Mouse (Mus musculus): ENCODE results near the gene Fam83f. TPM values are rescaled to one million over a fixed set of nuclear protein-coding genes. Genes with fewer than 3 reads are reported as not detected.

Gene Fam83f
- polyA plus RNA-seq, 2 experiments from 2014 or later: not detected

DNA sequence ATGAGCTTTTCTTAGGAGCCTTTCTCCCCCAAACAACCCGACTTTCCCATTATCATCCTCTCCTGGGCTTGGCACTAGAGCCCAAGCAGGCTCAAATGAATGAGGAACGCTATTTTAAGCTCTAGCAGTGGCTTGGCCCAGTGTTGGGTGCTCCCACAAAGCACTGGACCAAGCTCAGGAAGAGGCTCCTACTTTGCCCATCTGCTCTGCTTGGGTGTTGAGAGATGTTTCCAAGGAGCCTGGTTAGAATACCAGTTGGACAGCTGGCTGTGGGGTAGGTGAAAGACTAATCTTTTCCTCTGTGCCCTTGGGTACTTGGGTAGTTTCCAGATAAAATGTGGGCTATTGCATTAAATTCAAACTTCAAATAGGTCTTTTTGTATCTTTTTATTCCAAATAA, 1.2 kb downstream of the Fam83f start:
- no peak for ATAC-seq

DNA sequence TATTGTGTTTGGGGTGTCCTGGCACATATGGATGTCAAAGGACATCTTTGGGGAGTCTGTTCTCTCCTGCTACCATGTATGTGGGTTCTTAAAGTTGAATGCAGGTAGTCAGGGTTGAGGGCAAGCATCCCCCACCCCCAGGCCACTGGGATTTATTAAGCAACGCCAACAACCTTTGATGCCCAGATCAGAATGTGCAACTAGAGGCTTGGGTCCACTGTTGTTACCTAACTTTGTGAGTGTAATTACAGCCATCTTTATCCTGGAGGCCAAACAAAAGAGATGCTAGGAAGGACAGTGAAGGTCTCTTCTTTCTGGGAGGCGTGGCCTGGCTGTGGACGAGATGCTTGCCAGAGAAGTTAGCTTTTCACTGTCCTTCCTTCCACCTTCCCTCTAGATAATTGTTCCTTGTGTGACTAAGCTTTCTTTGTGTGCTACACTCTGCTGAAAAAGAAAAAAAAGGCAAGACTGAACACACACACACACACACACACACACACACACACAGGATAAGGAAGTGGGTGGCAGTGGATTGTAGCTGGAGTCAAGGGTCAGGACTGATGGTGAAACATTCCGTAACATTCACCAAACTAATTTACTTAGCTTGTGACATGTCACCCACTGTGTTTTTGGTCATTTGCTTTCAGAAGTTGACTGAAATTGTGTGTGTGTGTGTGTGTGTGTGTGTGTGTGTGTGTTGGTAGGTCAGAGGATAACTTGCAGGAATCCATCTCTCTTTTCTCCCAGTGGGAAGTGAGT, 1.9 kb downstream of the Fam83f start:
- ATAC-seq: no peak

DNA sequence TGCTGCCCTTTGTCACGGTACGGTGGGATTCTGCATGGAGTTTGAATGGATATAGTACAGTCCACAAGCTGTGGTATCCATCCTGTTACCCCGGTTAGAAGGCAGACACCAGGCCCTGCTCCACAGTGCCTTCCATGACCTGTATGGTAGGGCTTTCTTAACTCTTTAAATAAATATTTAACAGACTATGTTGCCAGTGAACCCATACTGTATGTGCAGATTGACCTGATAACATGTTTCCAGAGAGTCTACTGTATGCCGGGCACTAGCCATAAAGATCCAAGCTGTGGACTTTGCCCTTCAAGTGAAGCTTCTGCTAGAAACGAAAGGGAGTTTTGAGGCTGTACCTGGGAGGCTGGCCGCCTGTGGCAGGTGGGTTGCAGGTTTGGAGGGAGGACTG, 3.1 kb downstream of the Fam83f start:
- no peak for ATAC-seq

DNA sequence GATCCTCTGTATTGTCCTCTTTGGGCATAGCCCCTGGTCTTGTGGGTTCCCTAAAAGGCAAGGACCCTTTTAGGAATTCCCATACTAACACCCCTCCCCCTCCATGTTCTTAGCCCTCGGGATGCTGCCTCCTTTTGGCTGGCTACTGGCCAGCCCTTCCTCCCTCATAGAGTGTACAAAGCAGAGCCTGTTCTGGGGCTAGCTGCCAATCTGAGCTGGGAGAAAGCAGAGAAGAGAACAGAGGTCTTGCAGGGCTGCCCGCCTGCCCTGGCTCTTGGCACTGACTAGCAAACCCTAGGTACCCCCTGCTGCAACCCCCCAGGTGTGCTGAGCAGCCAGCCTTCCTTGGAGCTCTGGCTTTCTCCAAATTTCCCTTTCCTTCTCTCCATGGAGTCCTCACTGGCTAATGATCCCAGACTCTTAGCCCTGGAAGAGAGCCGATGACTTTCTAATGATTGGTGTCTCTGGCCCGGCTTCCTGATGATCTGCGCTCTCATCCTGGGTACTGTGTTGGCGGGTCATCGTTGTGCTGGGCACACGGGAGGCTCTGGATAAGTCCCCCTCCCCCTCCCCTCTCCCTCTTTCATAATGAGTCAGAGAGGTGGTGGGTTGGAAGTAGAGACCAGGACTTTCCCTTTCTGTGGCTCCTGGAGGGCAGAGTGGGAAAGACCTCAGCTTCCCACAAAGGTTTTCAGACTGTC, 8.0 kb downstream of the Fam83f start:
- no peak for ATAC-seq

DNA sequence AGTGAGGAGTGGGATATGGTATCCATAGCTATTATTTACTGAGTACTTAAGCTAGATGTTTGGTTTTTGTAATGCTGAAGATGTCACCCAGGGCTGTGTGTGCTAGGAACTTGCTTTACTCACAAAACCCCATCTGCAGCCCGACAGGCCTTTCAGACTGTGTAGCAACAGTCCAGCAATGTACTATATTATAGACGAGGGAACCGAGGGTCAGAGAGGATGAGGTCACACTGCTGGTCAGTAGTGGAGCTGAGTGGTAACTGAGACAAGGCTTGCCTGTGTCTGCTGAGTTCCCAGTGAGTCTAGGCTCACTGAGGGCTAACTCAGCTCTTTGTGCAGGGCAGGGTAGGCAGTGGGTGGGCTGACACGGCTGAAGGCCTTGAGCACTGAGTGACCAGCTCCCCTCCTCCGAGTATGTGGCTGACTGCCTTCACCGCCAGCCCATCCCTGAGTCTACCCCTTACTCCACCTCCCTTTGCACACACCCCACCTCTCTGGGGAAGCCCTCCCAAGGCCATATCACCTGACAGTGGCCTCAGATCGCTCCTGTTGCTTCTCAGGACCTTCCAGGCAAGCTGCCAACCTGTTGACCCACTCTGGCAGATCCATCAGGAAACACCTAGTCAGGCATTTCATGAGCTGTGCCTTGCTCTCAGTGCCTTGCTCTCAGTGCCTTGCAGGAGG, 8.8 kb downstream of the Fam83f start:
- ATAC-seq: no peak

DNA sequence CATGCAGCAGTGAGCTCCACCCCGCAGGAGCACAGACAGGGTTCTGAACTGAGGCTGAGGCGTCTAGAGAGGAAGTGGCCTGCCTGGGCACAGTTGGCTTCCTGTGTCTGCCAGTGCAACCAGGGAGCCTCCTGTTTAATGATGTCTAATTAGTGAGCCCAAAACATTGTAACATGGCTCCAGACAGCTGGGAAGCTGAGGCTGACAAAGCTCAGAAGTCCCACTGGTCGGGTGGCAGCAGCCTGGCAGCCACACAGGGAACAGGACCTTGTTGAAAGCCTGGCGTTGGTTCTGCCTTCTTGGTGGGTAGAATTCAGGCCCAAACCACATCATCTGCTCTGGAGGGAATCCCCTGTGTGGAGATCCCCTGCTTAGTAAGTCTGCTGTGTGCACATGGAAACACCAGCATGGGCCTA, 9.8 kb downstream of the Fam83f start:
- peak; percentile 88 for ATAC-seq

DNA sequence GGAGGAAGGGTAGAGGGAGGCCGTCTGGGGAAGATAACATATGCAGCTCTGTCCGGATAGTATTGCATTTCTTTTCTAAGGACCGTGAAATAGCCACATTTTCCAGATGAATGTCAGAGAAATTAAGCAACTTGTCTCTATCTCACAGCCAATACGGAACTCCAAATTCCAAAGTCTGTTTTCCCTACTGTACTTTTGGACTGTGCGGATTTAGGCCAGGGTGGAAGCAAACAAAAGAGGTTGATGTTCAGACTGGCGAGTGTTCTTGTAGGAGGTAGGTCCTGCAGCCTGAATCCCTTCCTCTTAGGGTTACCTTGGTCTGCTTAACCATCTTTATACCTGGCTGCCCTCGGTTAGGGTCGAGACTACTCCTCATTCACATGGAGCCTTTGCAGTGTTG, 10.7 kb downstream of the Fam83f start:
- no peak for ATAC-seq

DNA sequence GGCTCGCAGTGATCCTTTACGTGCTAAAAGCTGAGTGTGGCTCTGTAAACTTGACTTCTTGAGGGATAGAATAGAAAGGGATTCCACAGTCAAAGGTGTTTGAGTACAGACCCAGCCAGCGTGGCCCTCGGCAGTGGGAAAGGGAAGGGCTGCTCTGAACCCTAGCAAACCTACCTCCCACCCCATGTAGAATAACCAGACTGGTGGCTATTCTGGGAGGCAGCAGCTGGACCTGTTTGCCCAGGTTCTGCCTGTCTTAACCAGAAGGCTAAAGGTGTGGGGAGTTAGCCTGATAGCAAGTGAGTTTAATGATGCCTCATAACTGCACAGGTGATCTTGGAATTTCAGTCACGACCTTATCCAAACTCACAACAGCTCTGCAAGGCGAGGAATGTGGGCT, 11.5 kb downstream of the Fam83f start:
- ATAC-seq: no peak

DNA sequence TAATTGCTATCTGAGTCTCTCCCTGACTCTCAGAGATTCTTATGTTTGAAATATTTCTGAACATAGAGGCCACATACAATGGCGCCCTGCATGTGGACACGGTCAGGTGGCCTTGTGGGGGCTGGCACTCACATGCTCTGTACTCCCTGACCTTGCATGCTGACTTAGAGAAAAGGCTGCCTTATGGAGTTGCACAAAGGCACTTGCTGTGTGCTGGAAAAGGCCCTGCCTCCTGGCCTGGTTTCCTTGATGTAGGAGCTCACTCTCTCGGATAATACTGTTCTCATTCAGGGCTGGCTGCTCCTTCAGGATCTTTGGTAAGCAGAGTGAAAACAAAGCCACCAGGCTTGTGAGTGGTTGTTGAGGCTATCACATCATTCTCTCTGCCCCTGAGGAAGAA, 12.3 kb downstream of the Fam83f start:
- ATAC-seq: no peak

DNA sequence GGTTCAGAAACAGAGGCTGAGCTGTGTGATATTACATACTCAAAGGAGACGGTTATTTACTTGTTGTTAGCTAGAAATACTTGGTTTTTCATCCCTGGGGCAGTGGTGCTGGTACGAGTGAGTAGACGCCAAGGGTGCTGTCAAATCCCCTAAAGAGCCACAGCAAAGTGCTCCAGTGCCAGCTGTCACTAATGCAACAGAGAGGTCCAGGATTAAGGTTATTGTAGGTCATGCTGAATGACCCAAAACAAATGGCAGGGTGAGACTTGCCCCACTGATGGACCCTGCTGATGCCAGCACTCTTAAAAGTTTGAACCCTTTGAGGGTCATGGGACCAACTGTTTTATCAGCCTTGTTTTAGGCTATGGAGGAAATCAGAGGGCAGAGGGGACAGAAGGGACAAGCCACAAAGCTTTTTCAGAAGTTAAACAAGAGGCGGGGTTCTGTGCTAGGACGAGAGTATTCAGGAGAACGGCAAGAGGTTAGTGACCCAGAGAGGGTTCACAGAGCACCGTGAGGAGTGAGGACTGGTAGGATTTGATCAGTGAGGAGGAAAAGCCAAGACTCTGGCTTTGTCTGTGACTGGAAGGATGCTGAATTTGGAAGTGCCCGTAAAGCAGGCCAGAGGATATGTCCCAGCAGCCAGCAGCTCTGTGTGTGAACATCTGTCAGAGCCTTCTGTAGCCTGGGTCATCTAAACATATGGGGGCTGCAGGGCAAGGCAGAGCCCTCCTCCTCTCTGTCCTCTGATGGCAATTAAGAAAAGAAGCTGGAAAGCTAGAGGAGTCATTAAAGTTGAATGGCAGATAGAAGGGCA, 13.3 kb downstream of the Fam83f start:
- no peak for ATAC-seq

DNA sequence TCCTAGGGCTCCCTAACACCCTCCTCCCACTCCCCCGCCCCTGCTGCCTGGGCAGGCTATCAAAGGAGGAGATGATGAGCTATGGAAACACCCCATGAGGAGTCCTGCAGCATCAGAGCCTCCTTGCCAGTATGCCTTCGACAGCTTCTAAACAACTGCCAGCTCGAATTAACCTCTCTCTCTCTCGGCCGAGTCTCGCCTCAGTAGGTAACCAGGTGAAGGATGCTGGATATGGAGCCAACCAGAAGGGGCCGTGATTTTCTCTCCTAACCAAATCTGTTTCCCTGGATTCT, 13.9 kb downstream of the Fam83f start:
- no peak for ATAC-seq

DNA sequence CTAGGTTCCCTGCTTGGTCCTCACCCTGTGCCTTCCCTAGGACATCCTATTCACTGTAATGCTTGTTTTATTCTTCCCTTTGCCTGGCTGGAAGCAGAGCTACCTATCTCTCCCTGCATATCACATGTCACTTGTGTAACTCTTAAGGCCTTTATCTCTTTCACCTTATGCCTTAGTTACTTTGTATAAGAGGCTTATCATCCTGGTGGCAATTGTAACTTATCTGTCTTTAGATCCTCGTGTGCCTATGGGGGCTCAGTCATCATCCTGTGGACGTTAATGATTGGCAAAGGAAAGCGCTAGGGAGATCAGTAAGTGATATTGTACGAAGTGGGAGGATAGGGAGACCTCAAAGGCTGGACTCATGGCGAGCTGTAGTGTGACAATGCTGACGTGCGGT, 16.9 kb downstream of the Fam83f start:
- ATAC-seq: no peak

DNA sequence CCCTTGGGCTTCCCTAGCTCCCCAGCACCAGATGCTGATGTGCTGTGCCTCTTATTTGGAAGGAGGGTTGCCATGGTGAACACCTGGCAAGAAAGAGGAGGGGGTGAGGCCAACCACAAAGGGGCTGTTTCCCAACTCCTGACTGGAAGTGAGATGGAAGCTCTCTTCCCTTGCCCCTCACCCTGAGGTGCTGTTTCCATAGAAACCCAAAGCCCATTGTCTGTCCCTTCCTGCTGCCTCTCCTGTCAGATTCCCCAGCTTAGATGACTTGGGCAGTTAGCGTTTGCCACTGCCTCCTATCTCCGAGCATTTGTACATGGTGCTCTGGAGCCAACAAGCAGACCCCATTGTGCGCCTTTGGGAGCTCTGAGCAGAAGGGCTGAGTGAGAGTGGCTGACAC, 21.8 kb downstream of the Fam83f start:
- no peak for ATAC-seq

DNA sequence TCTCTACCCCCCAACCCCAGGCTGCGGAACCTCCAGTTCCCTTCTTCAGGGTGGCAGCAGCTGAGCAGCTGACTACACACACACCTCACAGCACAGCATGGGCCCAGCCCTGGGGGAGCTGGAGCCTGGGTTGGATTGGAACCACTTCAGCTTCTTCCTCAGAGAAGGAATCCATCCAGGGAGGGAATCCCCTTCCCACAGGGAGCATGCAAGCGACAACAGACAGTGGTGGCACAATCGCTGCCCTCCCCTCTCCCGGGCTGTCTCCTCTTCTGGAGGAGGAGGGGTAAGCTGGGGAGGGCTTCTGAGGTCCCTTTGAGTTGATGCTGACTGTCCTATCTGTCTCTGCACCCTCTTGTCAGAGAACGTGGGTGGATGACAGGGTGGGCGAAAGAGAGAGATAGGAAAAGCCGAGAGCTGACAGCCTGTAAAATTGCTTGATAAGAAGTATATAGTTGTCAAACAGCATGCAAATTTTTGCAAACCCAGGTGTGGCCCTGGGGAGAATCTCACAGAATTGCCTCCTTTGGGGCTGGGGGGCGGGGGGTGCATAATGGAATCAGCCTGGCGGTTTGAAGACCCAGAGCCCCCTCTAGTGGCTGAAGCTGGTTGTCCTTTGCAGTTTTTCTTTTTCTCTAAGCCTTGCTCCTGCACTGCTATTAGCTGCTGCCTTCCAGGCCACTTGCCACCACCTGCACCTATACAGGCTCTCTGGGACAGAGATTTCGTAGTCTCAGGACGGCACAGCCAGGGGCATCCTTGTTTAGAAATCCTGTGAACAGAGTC, 22.7 kb downstream of the Fam83f start:
- no peak for ATAC-seq

DNA sequence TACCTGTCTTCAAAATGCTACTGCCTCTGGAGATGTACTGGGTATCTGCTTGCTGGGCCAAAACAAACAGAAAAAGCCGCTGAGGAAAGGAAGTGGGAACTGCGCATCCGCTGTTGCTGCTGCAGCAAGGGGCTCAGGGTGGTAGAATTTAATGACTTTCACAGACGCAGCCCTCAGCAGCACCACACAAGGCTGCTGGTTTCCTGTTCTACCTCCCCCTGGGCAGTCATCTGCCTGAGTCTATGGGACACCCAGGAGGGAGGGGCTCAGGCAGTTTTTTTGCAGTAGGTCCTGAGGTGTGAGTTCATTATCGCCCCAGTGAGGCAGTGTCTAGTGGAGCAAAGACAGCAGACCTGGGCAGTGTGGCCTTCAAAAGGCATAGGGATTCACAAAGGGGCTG, 25.9 kb downstream of the Fam83f start:
- peak; percentile 99 for ATAC-seq

DNA sequence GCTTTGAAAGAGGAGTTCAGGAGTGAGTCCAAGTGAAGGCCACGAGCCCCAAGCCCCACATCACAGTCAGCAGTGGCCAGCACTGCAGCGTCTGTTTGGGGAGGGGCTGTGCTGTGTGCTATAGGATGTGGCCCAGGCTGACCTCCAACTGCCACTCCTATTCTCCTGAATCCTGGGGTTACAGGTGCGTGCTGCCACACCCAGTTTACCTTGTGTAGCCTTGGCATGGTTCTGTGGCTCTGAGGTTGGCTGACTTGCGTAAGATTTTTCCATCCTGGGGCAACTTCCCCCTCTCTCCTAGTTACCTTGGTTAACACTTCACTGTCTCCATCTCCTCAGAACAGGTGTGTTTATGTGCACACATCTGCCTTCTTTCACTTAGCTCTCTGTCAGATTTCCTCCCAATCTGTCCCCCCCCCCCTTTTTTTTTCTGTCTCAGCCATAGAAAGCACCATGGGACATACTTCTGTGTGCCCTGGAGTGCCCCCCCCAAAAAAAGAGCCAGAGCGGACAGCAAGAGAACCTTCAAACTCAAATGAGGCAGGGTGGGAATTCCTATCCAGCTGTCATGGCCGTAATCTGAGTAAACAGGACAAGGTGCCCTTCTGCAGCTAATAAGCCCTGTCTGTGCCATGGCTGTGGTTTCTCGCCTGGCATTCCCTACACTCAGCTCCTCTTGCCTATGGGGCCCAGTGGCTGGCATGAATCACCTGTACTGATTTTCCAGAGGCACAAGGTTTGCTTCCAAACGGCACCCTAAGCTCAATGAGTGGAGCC, 30.0 kb downstream of the Fam83f start:
- no peak for ATAC-seq

DNA sequence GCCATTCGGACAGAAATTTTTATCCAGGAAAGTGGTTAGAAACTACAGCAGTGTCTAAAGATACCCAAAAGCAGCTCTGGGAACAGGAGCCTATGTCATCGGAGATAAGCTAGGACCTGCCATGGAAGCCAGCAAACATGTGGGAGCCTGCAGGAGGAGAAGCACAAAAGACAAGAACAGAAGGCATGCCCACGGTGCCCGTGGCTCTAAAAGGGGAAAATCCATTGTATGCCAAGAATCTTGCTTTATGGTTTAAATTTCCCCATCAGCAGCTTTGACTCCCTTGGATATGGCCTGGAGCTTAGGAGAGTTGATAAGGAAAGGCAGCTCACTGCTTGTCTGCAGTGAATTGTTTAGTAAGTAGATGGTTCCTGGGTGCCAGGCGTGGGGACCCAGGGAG, 31.3 kb downstream of the Fam83f start:
- ATAC-seq: no peak

DNA sequence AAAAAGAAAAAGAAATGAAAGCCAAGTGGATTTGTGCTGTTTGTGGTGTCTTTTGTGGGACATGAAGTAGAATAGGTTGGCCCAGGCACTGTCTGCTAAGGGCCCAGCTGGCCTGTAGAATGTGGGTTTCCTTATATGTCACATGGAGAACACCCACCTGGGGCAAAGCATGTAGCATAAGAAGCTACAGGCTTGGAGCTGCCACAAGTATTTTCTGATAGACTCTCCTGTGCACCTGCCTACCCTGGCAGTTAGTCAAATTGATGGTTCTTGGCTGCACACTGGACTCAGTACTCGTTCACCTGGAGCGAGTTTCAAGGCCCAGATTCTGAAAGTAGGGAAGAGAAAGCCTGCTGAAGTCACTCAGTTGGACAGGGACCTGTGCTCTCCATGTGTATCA, 31.8 kb downstream of the Fam83f start:
- ATAC-seq: no peak

DNA sequence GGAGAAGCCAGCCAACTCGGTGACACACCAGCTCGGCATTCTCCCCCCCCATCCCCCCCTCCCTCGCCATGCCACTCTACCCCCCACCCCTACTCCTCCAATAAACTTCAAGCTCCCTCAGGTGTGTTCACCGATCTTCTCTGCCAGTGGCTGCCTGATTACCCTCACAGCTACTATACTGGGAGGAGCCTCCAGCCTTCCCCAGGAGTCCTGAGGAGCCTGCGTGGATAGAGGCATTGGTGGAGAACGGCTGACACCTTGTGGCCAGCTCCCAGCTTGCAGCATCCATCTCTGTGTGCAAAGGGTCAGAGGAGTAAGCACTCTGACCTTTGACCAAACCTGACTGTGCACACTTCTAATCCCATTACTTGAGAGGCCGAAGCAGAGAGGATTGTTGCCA, 32.6 kb downstream of the Fam83f start:
- ATAC-seq: peak; percentile 88

DNA sequence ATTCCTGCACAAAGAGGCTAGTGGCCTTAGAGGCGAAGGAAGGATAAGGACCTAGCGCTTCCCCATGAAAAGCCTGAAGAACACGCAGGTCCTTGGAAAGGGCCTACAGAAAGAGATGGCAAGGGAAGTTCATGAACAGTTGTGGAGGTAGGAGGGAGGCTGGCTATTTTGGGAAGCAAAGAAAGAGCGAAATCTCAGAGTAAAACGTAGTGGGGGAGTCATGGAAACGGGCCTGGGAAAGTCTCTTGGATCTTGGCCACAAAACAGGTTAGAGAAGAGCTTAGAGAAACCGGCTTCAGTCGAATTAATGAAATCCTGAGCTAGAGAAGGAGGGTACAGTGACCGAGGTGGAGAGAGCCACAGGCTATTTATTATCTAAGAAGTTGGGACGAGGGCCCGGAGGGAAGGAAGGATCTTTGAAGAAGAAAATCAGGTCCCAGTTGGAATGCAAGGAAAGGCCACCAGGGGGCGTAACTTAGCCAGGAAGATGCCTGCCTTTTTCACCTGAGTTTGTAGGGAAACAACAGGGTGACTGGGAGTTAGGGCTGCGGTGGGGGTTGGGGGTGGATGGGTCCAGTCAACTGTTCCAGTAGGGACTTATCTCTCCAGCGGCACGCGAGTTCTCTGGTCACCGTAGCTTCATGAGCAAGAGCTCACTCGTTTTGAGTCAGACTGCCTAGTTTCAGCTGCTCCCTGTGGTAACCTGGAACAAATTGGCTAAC, 34.3 kb downstream of the Fam83f start:
- no peak for ATAC-seq

DNA sequence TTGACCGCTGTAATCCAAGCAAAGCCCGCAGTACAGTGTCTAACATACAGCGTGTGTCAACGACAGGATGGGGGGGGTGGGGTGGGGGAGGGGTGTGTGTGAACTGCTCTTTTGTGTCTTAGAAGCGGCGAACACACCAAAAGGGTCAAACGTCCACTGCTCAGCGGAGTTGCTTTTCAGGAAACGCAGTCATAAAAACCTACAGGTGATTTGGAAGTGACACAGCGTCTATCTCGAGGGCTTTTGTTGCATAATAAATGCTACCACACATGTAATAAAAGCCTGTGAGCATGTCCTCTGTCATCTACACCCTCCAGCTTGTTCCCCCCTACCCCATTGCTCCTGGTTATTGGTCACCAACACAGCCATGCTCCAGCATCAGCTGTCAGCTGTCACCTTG, 34.9 kb downstream of the Fam83f start:
- ATAC-seq: no peak
